Mouse (Mus musculus) heart, embryonic 16.5 days (tissue): Measurements from ENCODE around the gene Kcnb1. TPM values are rescaled to one million over a fixed set of nuclear protein-coding genes. Genes with fewer than 3 reads are reported as not detected.

Experiments used
- ATAC-seq: fragments of 200-750 bp; cut with Nextera tagmentation; replicated peaks from 2 replicates; pipeline ENCODE4 v1.8.0; 2017; ENCODE audit warnings: moderate number of reproducible peaks; ENCODE audit not compliant: insufficient read depth, low FRiP score; ENCODE audit errors: extremely low read depth
- H3K27ac ChIP-seq: fragments of 300-500 bp; sonication (generic); 2 replicates; pipeline ENCODE4 v1.5.1; 2014; ENCODE audit warnings: mild to moderate bottlenecking, low read length, control low read depth, moderate library complexity
- H3K27me3 ChIP-seq: fragments of 300-500 bp; sonication (generic); 2 replicates; pipeline ENCODE4 v1.6.1; 2014; ENCODE audit warnings: low read length, mixed read lengths; ENCODE audit not compliant: control insufficient read depth, insufficient read depth
- H3K36me3 ChIP-seq: fragments of 300-500 bp; sonication (generic); 2 replicates; pipeline ENCODE4 v1.6.1; 2014; ENCODE audit not compliant: control insufficient read depth, insufficient read depth
- H3K4me1 ChIP-seq: fragments of 300-500 bp; sonication (generic); 2 replicates; pipeline ENCODE4 v1.6.1; 2014; ENCODE audit warnings: low read length, mixed read lengths; ENCODE audit not compliant: control insufficient read depth, insufficient read depth
- H3K4me2 ChIP-seq: fragments of 300-500 bp; sonication (generic); 2 replicates; pipeline ENCODE4 v1.6.1; 2014; ENCODE audit warnings: low read depth, mild to moderate bottlenecking, control low read depth, low read length
- H3K4me3 ChIP-seq: fragments of 300-500 bp; sonication (generic); 2 replicates; pipeline ENCODE4 v1.5.1; 2014; ENCODE audit warnings: mild to moderate bottlenecking, control low read depth, low read length
- H3K9ac ChIP-seq: fragments of 300-500 bp; sonication (generic); 2 replicates; pipeline ENCODE4 v1.6.1; 2014; ENCODE audit warnings: low read length, control low read depth
- H3K9me3 ChIP-seq: fragments of 300-500 bp; sonication (generic); replicated peaks from 2 replicates; pipeline ENCODE4 v1.6.1; 2016; ENCODE audit warnings: low read length; ENCODE audit not compliant: control insufficient read depth
- WGBS: fragments of 180-500 bp; shearing (Covaris S2); extraction: QIAGEN DNeasy Blood & Tissue Kit; methylation state at CpG from one replicate; pipeline ENCODE4 v1.1.7; 2014; 5-methylcytosine and 5-hydroxymethylcytosine counted together
- polyA plus RNA-seq: library from polyadenylated mRNA; unstranded; fragments of >200 nt; fragmentation: Nextera tagmentation; extraction: Ambion mirVana; gene quantifications from 2 replicates; pipeline ENCODE4 v1.2.1, GENCODE M21; 2015

Kcnb1 gene
- polyA plus RNA-seq, 1 experiment from 2014 or later: 0.43 TPM

DNA sequence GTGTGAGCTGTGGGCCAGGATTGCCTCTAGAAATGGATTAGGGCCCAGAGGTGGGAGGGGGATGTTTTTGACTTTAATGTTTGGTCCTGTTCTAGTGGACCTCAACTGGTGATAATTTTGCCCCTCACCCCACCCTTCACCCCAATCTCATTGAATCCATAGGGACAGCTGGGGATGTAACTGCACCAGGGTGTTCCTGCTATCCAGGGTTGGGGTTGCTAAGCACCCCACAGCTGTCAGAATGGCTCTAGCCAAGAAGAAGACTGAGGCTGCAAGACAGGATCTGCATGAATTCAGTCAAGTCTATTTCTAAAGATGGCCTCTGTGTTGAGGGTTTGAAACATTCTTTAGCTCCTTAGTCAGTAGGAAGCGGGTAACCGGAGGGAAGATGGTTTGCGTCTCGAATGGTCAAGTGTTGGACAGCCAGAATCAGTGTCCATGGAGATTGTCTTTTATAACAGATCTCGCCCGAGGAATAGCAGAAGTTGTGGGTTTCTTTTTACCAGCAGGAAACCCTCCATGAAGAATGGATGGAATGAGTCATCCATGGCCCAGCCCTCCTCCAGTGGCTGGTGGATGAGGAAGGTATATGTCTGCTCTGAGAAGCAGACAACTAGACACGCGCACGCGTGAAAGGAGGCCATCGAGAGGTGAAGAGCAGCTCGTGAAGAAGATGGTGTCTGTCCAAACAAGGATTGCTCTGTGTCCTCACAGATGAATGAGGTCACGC is 96.6 kb downstream of the Kcnb1 start:
- Histone ChIP-seq H3K27ac (no peak overlapping the region), H3K4me1 (no peaks in the 10 kb centered on the region), H3K4me2 (no peak overlapping the region), H3K36me3 (no peaks in the 10 kb centered on the region), H3K27me3 (no peaks in the 10 kb centered on the region), H3K4me3 (no peak overlapping the region), H3K9ac (no peak overlapping the region), H3K9me3 (no peaks in the 10 kb centered on the region)
- 78% methylated on average over 13 of the region's 13 CpGs for WGBS
- ATAC-seq: no peak

DNA sequence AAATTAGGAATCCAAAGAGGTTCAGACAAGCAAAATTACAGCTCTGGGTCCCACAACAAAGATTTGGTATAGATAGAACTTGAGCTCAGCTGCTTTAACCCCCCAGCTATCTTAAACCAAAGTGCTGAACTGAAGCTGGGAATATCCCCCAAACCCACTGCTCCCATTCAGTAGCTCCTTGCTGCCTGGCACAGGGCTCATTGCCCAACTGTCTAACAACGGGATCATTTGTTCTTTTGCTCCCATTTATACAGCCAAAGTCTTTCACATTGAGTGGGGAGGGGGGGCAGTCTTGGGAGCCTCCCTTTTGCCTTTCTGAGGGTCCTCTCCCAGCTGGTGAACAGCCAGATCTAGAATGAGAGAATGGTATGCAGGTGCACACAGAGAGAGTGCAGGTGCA is 99.7 kb downstream of the Kcnb1 start:
- ATAC-seq: no peak
- WGBS: 70% methylated on average over 1 of the region's 1 CpGs
- H3K36me3 ChIP-seq: no peaks in the 10 kb centered on the region

GRCm38 (mm10) chr2:167086836-167087235 is 103.1 kb downstream of the Kcnb1 start:
- ATAC-seq: no peak
- no peak overlapping the region for H3K4me3 ChIP-seq
- WGBS: 80% methylated on average over 5 of the region's 5 CpGs
- no peaks in the 10 kb centered on the region for H3K9me3 ChIP-seq
- H3K9ac ChIP-seq: no peak overlapping the region
- H3K36me3 ChIP-seq: no peaks in the 10 kb centered on the region
- no peaks in the 10 kb centered on the region; the same call in 1 of the 2 replicates for H3K27me3 ChIP-seq
- H3K4me2 ChIP-seq: no peak overlapping the region
- H3K27ac ChIP-seq: no peak overlapping the region
- H3K4me1 ChIP-seq: no peaks in the 10 kb centered on the region

More for the DNA sequence above, 99.7 kb downstream of the Kcnb1 start:
- H3K4me2 ChIP-seq: no peak overlapping the region
- H3K27ac ChIP-seq: no peak overlapping the region
- H3K4me1 ChIP-seq: no peaks in the 10 kb centered on the region
- H3K4me3 ChIP-seq: no peak overlapping the region
- H3K27me3 ChIP-seq: no peaks in the 10 kb centered on the region; the same call in 1 of the 2 replicates
- H3K9ac ChIP-seq: no peak overlapping the region
- H3K9me3 ChIP-seq: no peaks in the 10 kb centered on the region

- Histone ChIP-seq H3K4me2 (no peak overlapping the region), H3K9ac (no peak overlapping the region), H3K27ac (no peak overlapping the region), H3K27me3 (no peaks in the 10 kb centered on the region; the same call in 1 of the 2 replicates), H3K4me1 (peaks cover 5% of the 10 kb centered on the region; the same call in 1 of the 2 replicates), H3K9me3 (no peaks in the 10 kb centered on the region), H3K36me3 (no peaks in the 10 kb centered on the region), H3K4me3 (no peak overlapping the region)
- WGBS: 50% methylated on average over 11 of the region's 11 CpGs
- no peak for ATAC-seq
These were observed 103.9 kb downstream of the Kcnb1 start for GRCm38 (mm10) chr2:167086092-167086491.

DNA sequence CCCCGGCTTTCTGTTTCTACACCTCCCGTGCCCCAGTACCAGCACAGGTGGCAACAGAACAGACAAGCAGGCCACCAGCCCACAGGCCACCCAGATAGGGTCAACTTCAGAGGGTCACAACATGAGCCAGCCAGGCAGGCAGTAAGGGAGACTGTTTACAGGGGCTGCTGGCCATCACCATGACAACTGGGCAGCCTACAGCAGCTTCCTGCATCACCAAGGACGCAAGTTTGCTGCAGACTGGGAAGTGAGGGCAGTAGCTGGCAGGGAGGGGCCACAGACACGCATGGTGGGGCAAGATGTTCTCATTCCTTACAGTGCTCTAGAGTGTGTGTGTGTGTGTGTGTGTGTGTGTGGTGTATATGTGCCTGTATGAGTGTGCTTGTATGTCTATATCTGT is 108.3 kb downstream of the Kcnb1 start:
- Histone ChIP-seq H3K9me3 (no peaks in the 10 kb centered on the region), H3K9ac (no peak overlapping the region), H3K27ac (no peak overlapping the region), H3K4me3 (no peak overlapping the region), H3K36me3 (no peaks in the 10 kb centered on the region), H3K27me3 (no peaks in the 10 kb centered on the region; the same call in 1 of the 2 replicates), H3K4me2 (no peak overlapping the region), H3K4me1 (peaks cover 19% of the 10 kb centered on the region)
- 0 out of 2 replicates have a peak, but pooled peaks have one; percentile 18 for ATAC-seq
- WGBS: 34% methylated on average over 4 of the region's 4 CpGs

GRCm38 (mm10) chr2:167081135-167081534 is 108.8 kb downstream of the Kcnb1 start:
- 64% methylated on average over 6 of the region's 6 CpGs for WGBS
- H3K27ac ChIP-seq: no peak overlapping the region

DNA sequence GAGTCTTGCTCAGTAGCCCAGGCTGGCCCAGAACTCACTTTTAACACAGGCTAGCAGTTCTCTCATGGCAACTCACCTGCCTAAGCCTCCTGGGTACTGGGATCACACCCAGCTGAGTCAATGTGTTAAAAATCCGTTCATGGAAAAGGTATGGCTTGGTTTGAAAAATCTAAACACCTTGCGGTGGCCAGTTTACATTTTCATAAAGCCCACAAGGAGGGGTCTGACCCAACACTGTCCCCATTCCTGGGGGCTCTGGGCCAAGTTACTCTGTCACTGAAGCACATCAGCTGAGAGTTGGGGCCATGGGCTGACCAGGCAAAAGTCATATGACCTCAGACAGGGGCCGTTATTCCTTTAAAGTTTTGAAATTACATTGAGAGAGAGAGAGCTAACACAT is 109.6 kb downstream of the Kcnb1 start:
- Histone ChIP-seq H3K9me3 (no peaks in the 10 kb centered on the region), H3K4me2 (no peak overlapping the region), H3K27me3 (no peaks in the 10 kb centered on the region), H3K4me1 (peaks cover 19% of the 10 kb centered on the region), H3K27ac (no peak overlapping the region), H3K4me3 (no peak overlapping the region), H3K9ac (no peak overlapping the region), H3K36me3 (no peaks in the 10 kb centered on the region)
- ATAC-seq: no peak
- 82% methylated on average over 3 of the region's 3 CpGs for WGBS

More at GRCm38 (mm10) chr2:167081135-167081534, 108.8 kb downstream of the Kcnb1 start:
- Histone ChIP-seq H3K4me3 (no peak overlapping the region), H3K27me3 (no peaks in the 10 kb centered on the region), H3K9ac (no peak overlapping the region), H3K9me3 (no peaks in the 10 kb centered on the region), H3K4me1 (peaks cover 19% of the 10 kb centered on the region), H3K36me3 (no peaks in the 10 kb centered on the region), H3K4me2 (no peak overlapping the region)
- no peak for ATAC-seq

- no peak overlapping the region for H3K4me2 ChIP-seq
- no peak overlapping the region for H3K9ac ChIP-seq
- WGBS: 44% methylated on average over 18 of the region's 18 CpGs
- H3K27ac ChIP-seq: no peak overlapping the region
- 0 out of 2 replicates have a peak, but pooled peaks have one; percentile 41 for ATAC-seq
- peaks cover 19% of the 10 kb centered on the region for H3K4me1 ChIP-seq
- no peaks in the 10 kb centered on the region for H3K36me3 ChIP-seq
- H3K9me3 ChIP-seq: no peaks in the 10 kb centered on the region
- H3K27me3 ChIP-seq: no peaks in the 10 kb centered on the region
- no peak overlapping the region for H3K4me3 ChIP-seq
These were observed 110.3 kb downstream of the Kcnb1 start for GRCm38 (mm10) chr2:167079535-167080257.

DNA sequence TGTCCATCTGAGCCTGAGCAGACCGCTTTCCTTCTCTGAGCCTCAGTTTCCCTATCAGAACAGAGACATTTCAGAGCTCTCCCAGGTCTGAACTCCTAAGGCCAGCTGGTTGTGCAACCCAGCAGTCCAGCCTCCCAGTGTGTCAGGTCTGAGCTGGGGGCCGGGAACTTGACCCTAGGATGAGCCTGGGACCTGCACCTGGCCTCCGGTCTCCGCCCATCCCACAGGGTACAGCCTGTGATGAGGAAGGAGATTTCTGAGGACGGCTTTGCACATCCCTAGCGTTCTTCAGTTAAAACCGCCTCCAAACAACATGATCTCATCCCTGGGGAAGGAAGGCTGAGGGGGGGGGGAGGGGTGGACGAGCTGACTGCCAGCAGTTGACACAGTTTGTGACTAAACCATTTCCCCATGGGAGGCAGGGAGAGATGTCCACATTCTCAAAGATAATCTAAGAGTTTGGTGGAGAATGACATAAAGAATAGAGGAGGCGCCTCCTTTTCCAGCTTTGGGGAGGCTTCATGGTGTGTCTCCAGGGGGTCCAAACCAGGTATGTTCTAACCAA is 110.9 kb downstream of the Kcnb1 start:
- H3K9me3 ChIP-seq: no peaks in the 10 kb centered on the region

More for the DNA sequence above, 110.9 kb downstream of the Kcnb1 start:
- ATAC-seq: peak; percentile 37; the same call in 1 of the 2 replicates
- Histone ChIP-seq H3K36me3 (no peaks in the 10 kb centered on the region), H3K4me2 (no peak overlapping the region), H3K9ac (no peak overlapping the region), H3K27ac (no peak overlapping the region), H3K4me3 (no peak overlapping the region), H3K27me3 (no peaks in the 10 kb centered on the region), H3K4me1 (peaks cover 19% of the 10 kb centered on the region)
- WGBS: 42% methylated on average over 9 of the region's 9 CpGs
